Mouse (Mus musculus): ENCODE data around the gene Trio.
A peak's percentile ranks its signal among the peaks of the same experiment; 100 is the strongest.
"Not testable (repeated sequence)": the region's sequence is repeated elsewhere in the genome, so short reads cannot be mapped to it uniquely, and the experiment has no call there.

The Trio gene

GRCm38 (mm10) chr15:27849910-27850309 is 175.7 kb downstream of the Trio start:
- DNase-seq (ENCODE audit: low read depth, low spot score), result no peak

DNA sequence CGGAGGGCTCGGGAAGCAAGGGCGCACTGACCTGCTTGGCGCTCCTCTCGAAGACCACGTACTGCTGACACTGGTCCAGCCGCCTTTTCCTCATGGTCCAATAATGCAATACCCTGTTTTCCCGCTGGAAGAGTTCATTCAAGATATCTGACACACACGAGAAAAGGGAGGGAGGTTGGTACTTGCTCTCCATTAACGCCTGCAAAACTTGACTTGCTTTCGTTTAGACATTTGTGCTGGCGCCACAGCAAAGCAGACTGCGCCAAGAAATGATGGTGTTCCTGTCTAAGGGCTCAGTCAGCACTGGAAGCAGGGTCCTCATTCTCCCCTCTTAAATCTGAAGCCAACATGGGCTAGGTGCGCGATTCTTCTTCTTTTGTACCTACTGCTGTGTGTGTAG is 184.0 kb downstream of the Trio start:
- no peak for DNase-seq (ENCODE audit: low read depth, low spot score)

GRCm38 (mm10) chr15:27840579-27840978 is 185.1 kb downstream of the Trio start:
- no peak for DNase-seq (ENCODE audit: low read depth, low spot score)

DNA sequence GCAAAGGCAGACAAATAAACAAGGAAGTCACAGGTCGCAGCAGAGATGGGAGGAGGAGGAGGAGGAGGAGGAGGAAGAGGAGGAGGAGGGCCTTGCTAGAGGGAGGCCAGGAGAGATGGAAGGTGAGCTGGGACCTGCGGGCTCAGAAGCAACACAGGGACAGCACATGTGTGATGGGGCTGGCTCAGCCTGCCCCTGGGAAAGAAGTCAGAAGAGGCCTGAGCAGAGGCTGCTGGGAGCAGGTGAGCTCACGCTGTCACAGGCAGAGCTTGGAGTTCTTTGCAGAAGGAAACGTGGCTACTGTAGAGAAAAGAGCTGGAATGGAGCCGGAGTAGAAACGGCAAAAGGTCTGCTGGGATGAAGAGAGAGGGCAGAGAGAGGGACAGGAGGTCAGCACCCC is 185.5 kb downstream of the Trio start:
- DNase-seq (ENCODE audit: low read depth, low spot score), result no peak

GRCm38 (mm10) chr15:27831646-27832045 is 194.0 kb downstream of the Trio start:
- DNase-seq (ENCODE audit: low read depth, low spot score), result no peak

GRCm38 (mm10) chr15:27827871-27828270 is 197.8 kb downstream of the Trio start:
- DNase-seq (ENCODE audit: low read depth, low spot score), result not testable (repeated sequence)

DNA sequence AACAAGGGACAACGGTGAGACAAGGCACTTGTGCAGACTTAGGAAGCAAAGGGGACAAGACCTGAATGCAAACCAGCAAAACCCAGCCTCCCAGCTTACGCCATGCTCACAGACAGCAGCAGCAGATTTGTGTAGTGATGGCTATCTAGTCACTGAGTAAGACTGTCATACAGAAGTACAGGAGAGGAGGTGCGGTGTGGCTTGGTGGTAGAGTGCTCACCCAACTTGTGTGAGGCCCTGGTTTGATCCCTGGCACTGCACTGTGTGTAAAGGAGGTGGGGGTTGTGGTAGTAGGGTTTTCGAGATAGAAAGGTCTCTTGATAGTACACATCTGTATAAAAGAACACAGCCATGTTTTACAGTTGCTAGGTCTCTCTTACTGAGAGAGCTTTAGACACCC is 198.8 kb downstream of the Trio start:
- no peak for DNase-seq (ENCODE audit: low read depth, low spot score)

DNA sequence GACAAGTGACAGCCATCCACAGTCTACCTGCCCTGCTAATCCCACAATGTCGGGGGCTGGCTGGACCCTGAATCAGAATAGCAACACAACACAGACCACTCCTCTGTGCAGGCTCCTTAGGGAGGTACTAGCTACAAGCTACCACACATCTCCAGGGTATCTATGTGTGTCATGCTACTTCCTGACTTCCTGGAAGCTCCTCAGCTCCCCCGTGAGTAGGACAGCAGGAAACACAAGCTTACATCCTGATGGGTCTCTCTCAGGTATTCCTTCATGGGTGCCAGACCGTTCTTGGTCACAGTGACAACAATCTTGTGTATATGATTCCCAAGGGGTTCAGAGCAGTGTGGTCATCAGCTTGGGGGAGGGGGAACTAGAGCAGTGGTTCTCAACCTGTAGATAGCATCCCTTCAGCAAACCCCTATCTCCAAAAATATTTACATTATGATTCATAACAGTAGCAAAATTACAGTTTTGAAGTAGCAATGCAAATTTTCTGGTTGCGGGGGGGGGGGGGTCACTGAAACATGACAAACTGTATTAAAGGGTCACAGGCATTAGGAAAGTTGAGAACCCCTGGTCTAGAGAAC is 199.5 kb downstream of the Trio start:
- no peak for DNase-seq (ENCODE audit: low read depth, low spot score)

DNA sequence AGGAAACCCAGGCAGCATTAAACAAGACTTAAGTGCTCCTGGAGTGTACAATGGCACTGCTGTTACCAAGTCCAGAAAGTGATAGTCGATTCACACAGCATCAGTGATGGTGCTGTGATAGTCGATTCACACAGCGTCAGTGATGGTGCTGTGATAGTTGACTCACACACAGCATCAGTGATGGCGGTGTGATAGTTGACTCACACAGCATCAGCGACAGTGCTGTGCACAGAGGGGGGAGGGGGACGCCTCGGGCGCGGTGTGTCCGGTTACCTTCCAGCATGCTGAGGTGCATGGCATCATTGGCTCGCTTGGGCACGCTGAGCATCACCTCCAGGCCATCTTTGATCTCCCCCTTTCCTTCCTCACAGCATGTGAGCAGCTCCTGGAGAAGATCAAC is 200.3 kb downstream of the Trio start:
- no peak for DNase-seq (ENCODE audit: low read depth, low spot score)

DNA sequence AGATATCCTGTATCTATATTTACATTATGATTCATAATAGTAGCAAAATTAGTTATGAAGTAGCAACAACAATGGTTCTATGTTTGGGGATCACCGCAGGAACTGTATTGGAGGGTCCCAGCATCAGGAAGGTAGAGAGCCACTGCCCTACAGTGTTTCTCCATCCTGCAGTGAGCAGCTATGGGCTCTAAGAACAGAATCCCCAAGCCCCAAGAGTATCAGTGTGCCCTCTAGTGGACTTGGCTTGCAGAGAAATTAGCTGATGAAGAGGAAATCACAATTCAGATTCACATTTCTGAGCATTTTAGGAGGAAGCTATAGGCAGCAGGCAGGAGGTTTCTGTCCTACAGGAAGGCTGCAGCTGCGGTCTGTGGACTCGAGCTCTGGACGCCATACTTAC is 202.1 kb downstream of the Trio start:
- DNase-seq (ENCODE audit: low read depth, low spot score), result peak; percentile 44

GRCm38 (mm10) chr15:27822461-27822860 is 203.2 kb downstream of the Trio start:
- DNase-seq (ENCODE audit: low read depth, low spot score), result no peak

- DNase-seq (ENCODE audit: low read depth, low spot score), result no peak
Observed at GRCm38 (mm10) chr15:27821651-27822364, 203.8 kb downstream of the Trio start.

DNA sequence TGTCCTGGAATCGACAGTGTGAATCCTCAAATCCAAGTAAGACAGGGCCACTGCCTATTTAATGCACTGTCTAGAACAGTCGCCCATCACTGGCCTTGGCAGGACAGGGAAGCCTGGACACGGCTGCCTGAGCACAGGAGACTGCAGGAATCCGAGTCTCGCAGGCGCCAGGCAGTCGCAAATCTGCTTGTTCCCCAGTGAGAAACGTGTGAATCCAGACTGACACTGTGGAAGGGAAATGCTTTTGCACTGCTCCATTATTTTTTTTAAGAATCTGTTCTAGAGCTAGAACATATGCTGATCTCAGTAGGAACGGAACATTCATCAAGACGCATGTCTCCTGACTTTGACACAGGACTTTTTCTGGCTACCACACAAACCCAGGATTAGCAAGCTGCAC is 208.6 kb downstream of the Trio start:
- no peak for DNase-seq (ENCODE audit: low read depth, low spot score)

DNA sequence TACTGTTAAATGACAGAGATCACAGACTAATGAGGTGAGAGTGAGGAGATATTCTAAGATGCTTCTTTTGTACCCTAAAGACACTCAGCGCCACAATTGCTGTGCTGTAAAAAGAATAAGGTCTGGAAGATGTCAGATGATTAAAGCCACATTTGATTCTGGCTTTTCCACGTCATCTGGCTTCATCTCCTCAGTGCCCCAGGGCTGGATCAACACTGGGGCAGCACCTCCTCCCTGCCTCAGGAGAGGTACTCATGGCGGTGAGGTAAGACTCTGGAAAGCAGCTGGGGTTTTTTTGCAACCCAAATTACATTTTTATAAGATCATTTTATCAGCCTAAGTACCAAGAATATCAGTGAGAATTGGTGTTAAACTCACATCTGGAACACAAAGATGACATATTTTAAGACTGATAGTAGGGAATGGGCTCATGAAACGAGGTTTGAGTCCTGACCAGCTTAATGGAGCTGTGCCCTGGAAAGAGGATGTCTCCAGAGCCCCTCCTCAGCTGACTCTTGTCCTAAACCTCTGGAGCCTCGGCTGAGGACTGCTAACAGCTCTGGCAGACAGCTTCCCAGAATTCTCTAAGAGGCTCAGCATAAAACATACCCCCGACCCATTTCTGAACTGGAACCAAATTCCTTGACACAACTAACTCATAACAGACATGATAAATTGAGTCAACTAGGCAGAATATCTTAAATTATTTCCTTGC is 210.8 kb downstream of the Trio start:
- no peak for DNase-seq (ENCODE audit: low read depth, low spot score)

DNA sequence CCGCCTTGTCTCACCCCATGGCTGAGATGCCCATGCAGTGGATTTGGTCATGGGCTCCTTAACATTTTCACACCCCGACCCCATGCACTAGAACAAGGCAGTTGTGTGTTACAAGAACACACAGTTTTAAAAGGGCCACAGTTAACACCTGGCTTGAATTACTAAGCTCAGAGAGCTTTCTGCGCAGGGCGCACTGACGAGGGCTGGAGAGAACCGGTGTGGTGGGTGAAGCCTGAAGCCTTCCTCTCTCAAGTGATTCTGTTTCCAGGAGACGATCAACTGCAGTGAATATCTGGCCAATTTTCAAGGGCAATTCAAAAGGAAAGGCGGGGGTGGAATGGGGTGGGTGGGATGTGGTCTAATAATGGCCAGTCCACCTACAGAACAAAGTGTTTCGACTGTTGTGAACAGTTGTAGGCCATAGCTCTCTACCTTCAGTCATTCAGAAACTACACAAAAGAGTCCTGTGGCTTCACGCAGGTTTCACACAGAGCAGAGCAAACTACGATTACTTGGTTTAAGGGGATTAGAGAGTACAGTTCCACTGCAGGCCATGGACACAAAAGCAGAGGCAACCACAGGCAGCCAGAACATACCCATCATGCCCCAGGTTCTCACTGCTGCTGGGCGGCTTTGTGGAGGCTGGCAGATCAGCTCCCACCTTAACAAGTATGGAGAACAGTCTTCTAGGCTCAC is 214.7 kb downstream of the Trio start:
- peak; percentile 25 for DNase-seq (ENCODE audit: low read depth, low spot score)

GRCm38 (mm10) chr15:27810262-27810661 is 215.4 kb downstream of the Trio start:
- no peak for DNase-seq (ENCODE audit: low read depth, low spot score)

GRCm38 (mm10) chr15:27808596-27809276 is 216.9 kb downstream of the Trio start:
- DNase-seq (ENCODE audit: low read depth, low spot score), result no peak

- DNase-seq (ENCODE audit: low read depth, low spot score), result no peak
Observed at GRCm38 (mm10) chr15:27806219-27806618, 219.4 kb downstream of the Trio start.

- DNase-seq (ENCODE audit: low read depth, low spot score), result no peak
Observed at GRCm38 (mm10) chr15:27805654-27806053, 220.0 kb downstream of the Trio start.

GRCm38 (mm10) chr15:27804447-27804846 is 221.2 kb downstream of the Trio start:
- DNase-seq (ENCODE audit: low read depth, low spot score), result no peak

DNA sequence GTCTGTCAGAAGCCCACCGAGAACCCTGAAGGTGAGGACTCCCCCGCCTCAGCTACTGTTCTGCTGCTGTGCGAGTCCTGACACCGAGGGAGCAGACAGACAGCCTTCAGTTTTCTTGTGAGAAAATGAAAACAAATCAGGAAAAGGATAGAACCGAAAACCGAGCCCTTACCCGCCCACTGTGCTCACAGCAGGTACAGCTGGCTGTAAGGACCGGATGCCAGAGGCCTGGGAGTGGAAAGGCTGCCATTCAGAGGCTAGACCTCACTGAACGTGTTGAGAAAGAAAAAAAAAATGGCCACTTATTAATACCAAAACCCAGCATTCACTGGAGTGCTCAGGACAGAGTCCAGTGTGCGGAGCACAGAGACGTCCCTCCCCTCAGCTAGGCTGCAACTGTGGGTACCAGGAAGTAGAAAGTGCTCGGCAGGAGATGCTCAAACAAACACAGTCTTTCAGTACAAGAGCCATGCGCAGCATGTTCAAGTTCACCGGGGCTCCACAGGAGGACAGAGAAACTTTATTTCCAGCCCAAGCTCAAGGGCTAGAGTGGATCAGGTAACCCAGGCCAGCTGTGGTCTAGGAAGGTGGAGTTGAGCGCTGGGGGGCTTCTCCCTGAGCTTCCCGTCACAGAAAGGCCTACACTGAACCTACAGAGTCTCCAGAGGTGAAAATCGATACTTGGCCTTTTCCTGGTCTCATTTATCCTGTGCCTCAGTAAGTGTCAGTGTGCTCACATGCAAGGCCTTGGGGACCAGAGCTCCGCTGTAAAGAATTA is 221.9 kb downstream of the Trio start:
- DNase-seq (ENCODE audit: low read depth, low spot score), result no peak

Data from R1 (cell line).